Mouse (Mus musculus): Measurements from ENCODE around the gene Gtf2f1.

DNA sequence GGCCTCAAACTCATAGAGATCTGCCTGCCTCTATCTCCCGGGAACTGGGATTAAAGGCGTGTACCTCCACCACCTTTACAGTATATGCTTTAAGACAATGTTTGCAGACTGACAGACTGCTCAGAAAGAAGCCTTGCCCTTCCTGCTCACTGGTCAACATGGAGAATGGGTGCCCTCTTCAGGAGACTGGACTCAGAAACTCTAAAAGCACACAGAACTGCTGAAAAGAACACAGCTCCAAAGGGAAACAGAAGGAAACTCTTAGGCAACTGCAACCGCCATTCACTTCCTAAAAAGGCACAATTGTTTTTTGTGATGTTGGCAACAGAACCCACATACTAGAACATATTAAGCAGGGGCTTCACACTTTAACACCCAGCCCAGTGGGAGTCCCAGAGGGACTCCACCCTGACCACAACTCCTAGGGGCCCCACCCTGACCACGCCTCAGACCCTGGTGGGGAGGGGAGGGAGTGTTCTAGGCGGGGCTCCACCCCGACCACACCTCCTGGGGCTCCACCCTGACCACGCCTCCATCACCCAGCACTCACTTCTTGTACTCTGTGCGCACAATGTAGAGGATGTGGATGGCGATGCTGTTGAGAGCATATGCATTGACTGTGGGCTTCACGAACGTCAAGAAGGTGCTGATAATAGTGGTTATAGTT lies 53.2 kb downstream of the Gtf2f1 start:
- 0 out of 2 replicates have a peak, but pooled peaks have one; percentile 13 for TF ChIP-seq CTCF (IDR thresholded peaks at IDR 0.05; ENCODE audit: extremely low read depth, insufficient read depth, low read length)
- no peak for TF ChIP-seq POLR2A (IDR thresholded peaks at IDR 0.05; ENCODE audit: extremely low read depth, insufficient read depth, low read length)
